Mouse (Mus musculus) liver, embryonic 13.5 days (tissue): Measurements from ENCODE around the gene Slc22a18. TPM values are rescaled to one million over a fixed set of nuclear protein-coding genes. Genes with fewer than 3 reads are reported as not detected.

Experiments
- ATAC-seq: fragments of 200-750 bp; cut with Nextera tagmentation; 2 replicates; pipeline ENCODE4 v1.8.0; 2017; ENCODE audit warnings: low read depth, mild to moderate bottlenecking, moderate number of reproducible peaks, moderate library complexity
- DNase-seq: peaks from one replicate; pipeline ENCODE4 v3.0.0; 2022
- H3K27ac ChIP-seq: fragments of 300-500 bp; sonication (generic); 2 replicates; pipeline ENCODE4 v1.5.1; 2015; ENCODE audit warnings: moderate library complexity, mild to moderate bottlenecking, inconsistent platforms
- H3K27me3 ChIP-seq: fragments of 300-500 bp; sonication (generic); 2 replicates; pipeline ENCODE4 v1.6.1; 2015; ENCODE audit warnings: mild to moderate bottlenecking, inconsistent platforms
- H3K36me3 ChIP-seq: fragments of 300-500 bp; sonication (generic); 2 replicates; pipeline ENCODE4 v1.6.1; 2015; ENCODE audit warnings: mild to moderate bottlenecking, inconsistent platforms
- H3K4me1 ChIP-seq: fragments of 300-500 bp; sonication (generic); replicated peaks from 2 replicates; pipeline ENCODE4 v1.6.1; 2015; ENCODE audit warnings: inconsistent platforms
- H3K4me2 ChIP-seq: fragments of 300-500 bp; sonication (generic); 2 replicates; pipeline ENCODE4 v1.6.1; 2015; ENCODE audit warnings: inconsistent platforms, mild to moderate bottlenecking, moderate library complexity
- H3K4me3 ChIP-seq: fragments of 300-500 bp; sonication (generic); replicated peaks from 2 replicates; pipeline ENCODE4 v1.5.1; 2015; ENCODE audit warnings: mild to moderate bottlenecking, inconsistent platforms
- H3K9ac ChIP-seq: fragments of 300-500 bp; sonication (generic); 2 replicates; pipeline ENCODE4 v1.6.1; 2015; ENCODE audit warnings: mild to moderate bottlenecking, inconsistent platforms
- H3K9me3 ChIP-seq: fragments of 300-500 bp; sonication (generic); replicated peaks from 2 replicates; pipeline ENCODE4 v1.6.1; 2016; ENCODE audit warnings: inconsistent platforms
- whole genome bisulfite sequencing: fragments of 180-500 bp; shearing (Covaris S2); methylation state at CpG from one replicate; pipeline ENCODE4 v1.1.7; 2015; ENCODE audit not compliant: insufficient replicate concordance; 5-methylcytosine and 5-hydroxymethylcytosine counted together
- polyA plus RNA-seq: library from polyadenylated mRNA; unstranded; fragments of >200 nt; fragmentation: Nextera tagmentation; extraction: Ambion mirVana; gene quantifications from 2 replicates; pipeline ENCODE4 v1.2.1, GENCODE M21; 2015

The Slc22a18 gene
- polyA plus RNA-seq, 1 experiment from 2014 or later: 6.7 TPM

- peaks cover 68% of the 10 kb centered on the region for H3K27me3 ChIP-seq
- no peak overlapping the region for H3K27ac ChIP-seq
- peak overlapping the region; percentile 27 for H3K4me3 ChIP-seq
- ATAC-seq (no peak), DNase-seq (no peak)
- no peak overlapping the region for H3K9ac ChIP-seq
- peak overlapping the region; percentile 52 for H3K4me2 ChIP-seq
- no peaks in the 10 kb centered on the region for H3K36me3 ChIP-seq
- no peaks in the 10 kb centered on the region for H3K4me1 ChIP-seq
- 8% methylated on average over 53 of the region's 53 CpGs for WGBS
- H3K9me3 ChIP-seq: no peaks in the 10 kb centered on the region
These were observed 27.7 kb upstream of the Slc22a18 start for GRCm38 (mm10) chr7:143445651-143446460.

- ATAC-seq (no peak), DNase-seq (no peak)
- WGBS: 44% methylated on average over 2 of the region's 2 CpGs
- Histone ChIP-seq H3K36me3 (no peaks in the 10 kb centered on the region), H3K27ac (no peak overlapping the region), H3K9ac (no peak overlapping the region), H3K4me3 (no peak overlapping the region), H3K4me2 (no peak overlapping the region), H3K9me3 (no peaks in the 10 kb centered on the region), H3K27me3 (peaks cover 61% of the 10 kb centered on the region), H3K4me1 (no peaks in the 10 kb centered on the region)
These were observed 26.4 kb upstream of the Slc22a18 start for GRCm38 (mm10) chr7:143447130-143447529.

- H3K9ac ChIP-seq: peak overlapping the region; percentile 58
- peaks cover 76% of the 10 kb centered on the region for H3K27me3 ChIP-seq
These were observed 14.6 kb upstream of the Slc22a18 start for GRCm38 (mm10) chr7:143458963-143459331.

GRCm38 (mm10) chr7:143459332-143460211, 14.0 kb upstream of the Slc22a18 start:
- Histone ChIP-seq H3K4me2 (peak overlapping the region; percentile 64), H3K4me3 (peak overlapping the region; percentile 54), H3K4me1 (peaks cover 32% of the 10 kb centered on the region), H3K9me3 (peaks cover 33% of the 10 kb centered on the region), H3K27ac (peak overlapping the region; percentile 32; the same call in 1 of the 2 replicates), H3K36me3 (peaks cover 5% of the 10 kb centered on the region; the same call in 1 of the 2 replicates), H3K9ac (peak overlapping the region; percentile 58), H3K27me3 (peaks cover 82% of the 10 kb centered on the region)
- DNase-seq (no peak), ATAC-seq (no peak)
- WGBS: 25% methylated on average over 100 of the region's 100 CpGs

More at GRCm38 (mm10) chr7:143458963-143459331, 14.6 kb upstream of the Slc22a18 start:
- peak overlapping the region; percentile 54 for H3K4me3 ChIP-seq
- peaks cover 33% of the 10 kb centered on the region for H3K9me3 ChIP-seq
- H3K27ac ChIP-seq: no peak overlapping the region
- peak overlapping the region; percentile 64 for H3K4me2 ChIP-seq
- peaks cover 5% of the 10 kb centered on the region; the same call in 1 of the 2 replicates for H3K36me3 ChIP-seq
- ATAC-seq (no peak), DNase-seq (no peak)
- peaks cover 25% of the 10 kb centered on the region for H3K4me1 ChIP-seq
- 16% methylated on average over 38 of the region's 38 CpGs for WGBS

GRCm38 (mm10) chr7:143460217-143460834, 13.2 kb upstream of the Slc22a18 start:
- peaks cover 39% of the 10 kb centered on the region for H3K4me1 ChIP-seq
- no peak overlapping the region; the same call in 1 of the 2 replicates for H3K27ac ChIP-seq
- DNase-seq: no peak
- no peak for ATAC-seq
- H3K4me3 ChIP-seq: peak overlapping the region; percentile 54
- peaks cover 33% of the 10 kb centered on the region for H3K9me3 ChIP-seq
- WGBS: 34% methylated on average over 60 of the region's 60 CpGs
- peak overlapping the region; percentile 58 for H3K9ac ChIP-seq
- peaks cover 90% of the 10 kb centered on the region for H3K27me3 ChIP-seq
- peak overlapping the region; percentile 64 for H3K4me2 ChIP-seq
- H3K36me3 ChIP-seq: peaks cover 5% of the 10 kb centered on the region; the same call in 1 of the 2 replicates

GRCm38 (mm10) chr7:143460874-143461273, 12.7 kb upstream of the Slc22a18 start, which contains the start of gene Cdkn1c:
TSS of gene Cdkn1c (minus strand) at chr7:143461050.
- peak; percentile 78 for DNase-seq
- H3K9me3 ChIP-seq: peaks cover 33% of the 10 kb centered on the region
- H3K9ac ChIP-seq: peak within 1 kb of the TSS; percentile 58
- ATAC-seq: peak; percentile 88
- peaks cover 42% of the 10 kb centered on the region for H3K4me1 ChIP-seq
- H3K4me3 ChIP-seq: peak within 1 kb of the TSS; percentile 54
- 16% methylated on average over 47 of the region's 48 CpGs for WGBS
- peak within 1 kb of the TSS; percentile 64 for H3K4me2 ChIP-seq
- H3K36me3 ChIP-seq: peaks cover 5% of the 10 kb centered on the region; the same call in 1 of the 2 replicates
- H3K27me3 ChIP-seq: peaks cover 95% of the 10 kb centered on the region
- peak within 1 kb of the TSS; percentile 32; the same call in 1 of the 2 replicates for H3K27ac ChIP-seq

- Histone ChIP-seq H3K36me3 (peaks cover 5% of the 10 kb centered on the region; the same call in 1 of the 2 replicates), H3K9me3 (peaks cover 33% of the 10 kb centered on the region), H3K4me3 (peak overlapping the region; percentile 54), H3K27ac (no peak overlapping the region), H3K4me1 (peaks cover 41% of the 10 kb centered on the region), H3K4me2 (peak overlapping the region; percentile 64), H3K27me3 (peaks cover 97% of the 10 kb centered on the region), H3K9ac (peak overlapping the region; percentile 22; the same call in 1 of the 2 replicates)
- ATAC-seq (peak; percentile 25), DNase-seq (no peak)
- 26% methylated on average over 27 of the region's 32 CpGs for WGBS
These were observed 12.2 kb upstream of the Slc22a18 start for GRCm38 (mm10) chr7:143461294-143461870.

GRCm38 (mm10) chr7:143461920-143462319, 11.6 kb upstream of the Slc22a18 start:
- Histone ChIP-seq H3K27ac (no peak overlapping the region), H3K4me2 (peak overlapping the region; percentile 64; the same call in 1 of the 2 replicates), H3K27me3 (peaks cover 96% of the 10 kb centered on the region), H3K9me3 (peaks cover 33% of the 10 kb centered on the region), H3K4me3 (no peak overlapping the region), H3K36me3 (peaks cover 5% of the 10 kb centered on the region; the same call in 1 of the 2 replicates), H3K9ac (no peak overlapping the region), H3K4me1 (peaks cover 38% of the 10 kb centered on the region)
- WGBS: 45% methylated on average over 11 of the region's 11 CpGs
- ATAC-seq (no peak), DNase-seq (no peak)

GRCm38 (mm10) chr7:143462516-143462915, 11.0 kb upstream of the Slc22a18 start:
- WGBS: 67% methylated on average over 5 of the region's 5 CpGs
- peaks cover 5% of the 10 kb centered on the region; the same call in 1 of the 2 replicates for H3K36me3 ChIP-seq
- no peak for ATAC-seq
- peaks cover 38% of the 10 kb centered on the region for H3K4me1 ChIP-seq
- no peak for DNase-seq
- H3K27me3 ChIP-seq: peaks cover 90% of the 10 kb centered on the region
- no peak overlapping the region for H3K27ac ChIP-seq
- peaks cover 33% of the 10 kb centered on the region for H3K9me3 ChIP-seq
- no peak overlapping the region for H3K4me3 ChIP-seq
- H3K9ac ChIP-seq: no peak overlapping the region
- H3K4me2 ChIP-seq: no peak overlapping the region

- Histone ChIP-seq H3K9me3 (peaks cover 29% of the 10 kb centered on the region), H3K4me2 (no peak overlapping the region), H3K4me3 (no peak overlapping the region), H3K9ac (0 out of 2 replicates have a peak overlapping the region, but pooled peaks have one; percentile 51), H3K27me3 (peaks cover 90% of the 10 kb centered on the region), H3K27ac (no peak overlapping the region), H3K36me3 (peaks cover 5% of the 10 kb centered on the region; the same call in 1 of the 2 replicates), H3K4me1 (peaks cover 38% of the 10 kb centered on the region)
- 28% methylated on average over 11 of the region's 11 CpGs for WGBS
- no peak for ATAC-seq
- DNase-seq: peak; percentile 53
These were observed 9.6 kb upstream of the Slc22a18 start for GRCm38 (mm10) chr7:143463865-143464415.
